Mouse (Mus musculus) G1E (cell line): ENCODE measurements at regions not wholly inside any gene's neighbourhood (a gene's known extent, or its start where the extent isn't known, plus 50 kb on each side); places are given as distances from the start of the nearest gene placed in this dataset.

Source experiments
- ATAC-seq: 2 replicates; pipeline ENCODE4 v1.8.0; 2016; ENCODE audit warnings: mild to moderate bottlenecking; ENCODE audit not compliant: insufficient number of reproducible peaks, poor library complexity, low FRiP score, severe bottlenecking; ENCODE audit errors: extremely low read depth
- DNase-seq: peaks from one replicate; pipeline ENCODE4 v3.0.0; 2012; ENCODE audit warnings: low spot score
- H3K27me3 ChIP-seq: 2 replicates; pipeline ENCODE4 v1.6.1; 2012; ENCODE audit warnings: mild to moderate bottlenecking, low read length, inconsistent platforms; ENCODE audit not compliant: insufficient read depth
- H3K36me3 ChIP-seq: replicated peaks from 2 replicates; pipeline ENCODE3; 2012; ENCODE audit warnings: mild to moderate bottlenecking, inconsistent platforms
- H3K4me1 ChIP-seq: 2 replicates; pipeline ENCODE4 v1.6.1; 2012; ENCODE audit warnings: low read depth, low read length, inconsistent platforms, mixed read lengths; ENCODE audit not compliant: insufficient read depth
- H3K4me3 ChIP-seq: 2 replicates; pipeline ENCODE4 v1.5.1; 2012; ENCODE audit warnings: low read depth, mild to moderate bottlenecking, inconsistent platforms, low read length, moderate library complexity, mixed read lengths
- H3K9me3 ChIP-seq: replicated peaks from 2 replicates; pipeline ENCODE4 v1.6.1; 2012; ENCODE audit warnings: inconsistent platforms
- CTCF ChIP-seq: IDR thresholded peaks from 2 replicates; pipeline ENCODE4 v1.5.1; 2012; ENCODE audit warnings: low read depth, low read length, inconsistent platforms, mixed read lengths
- GATA1 ChIP-seq: IDR thresholded peaks from 2 replicates; pipeline ENCODE4 v1.6.1; 2012; ENCODE audit warnings: borderline replicate concordance, low read length, inconsistent platforms, mixed read lengths
- GATA2 ChIP-seq: IDR thresholded peaks from 2 replicates; pipeline ENCODE4 v1.6.1; 2012; ENCODE audit warnings: low read depth, low read length, inconsistent platforms, borderline replicate concordance
- POLR2AphosphoS5 ChIP-seq: IDR thresholded peaks from 2 replicates; pipeline ENCODE4 v1.6.1; 2012; ENCODE audit warnings: low read depth, low read length, inconsistent platforms; ENCODE audit not compliant: insufficient replicate concordance
- TAL1 ChIP-seq: conservative IDR thresholded peaks from 2 replicates; pipeline ENCODE4 v1.6.1; 2012; ENCODE audit warnings: low read depth, low read length, inconsistent platforms, mixed read lengths

- Histone ChIP-seq H3K4me1 (no peaks in the 10 kb centered on the region), H3K27me3 (no peaks in the 10 kb centered on the region), H3K36me3 (no peaks in the 10 kb centered on the region), H3K9me3 (no peaks in the 10 kb centered on the region), H3K4me3 (no peak overlapping the region)
- TF ChIP-seq GATA2 (no peak), CTCF (no peak)
- ATAC-seq (no peak), DNase-seq (no peak)
These were observed 90.6 kb downstream of the Zfp169 start for GRCm38 (mm10) chr13:48422438-48423329.

DNA sequence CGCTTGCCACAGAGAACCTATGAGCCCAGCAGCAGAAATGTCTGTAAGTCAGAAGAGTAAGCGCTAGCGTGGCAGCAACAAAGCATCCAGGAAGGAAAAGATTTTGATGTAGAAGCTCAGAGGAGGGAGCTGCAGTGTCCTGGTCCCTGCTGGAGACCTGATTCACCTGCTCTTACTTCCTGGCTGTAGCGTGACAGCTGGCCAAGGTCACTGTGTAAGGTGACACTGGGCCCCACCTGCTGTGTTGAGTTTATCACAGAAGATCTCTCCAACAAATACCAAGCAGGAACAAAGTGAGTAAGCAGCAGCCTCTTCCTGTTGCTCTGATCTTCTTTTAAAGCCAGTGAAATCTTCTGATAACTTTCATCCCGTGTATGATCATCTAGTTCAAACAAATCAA lies 86.4 kb downstream of the Zfp169 start:
- no peak for DNase-seq
- Histone ChIP-seq H3K27me3 (no peaks in the 10 kb centered on the region), H3K9me3 (no peaks in the 10 kb centered on the region), H3K4me3 (no peak overlapping the region), H3K4me1 (no peaks in the 10 kb centered on the region), H3K36me3 (no peaks in the 10 kb centered on the region)
- no peak for ATAC-seq
- TF ChIP-seq GATA2 (no peak), POLR2AphosphoS5 (no peak), CTCF (no peak), TAL1 (no peak), GATA1 (no peak)

DNA sequence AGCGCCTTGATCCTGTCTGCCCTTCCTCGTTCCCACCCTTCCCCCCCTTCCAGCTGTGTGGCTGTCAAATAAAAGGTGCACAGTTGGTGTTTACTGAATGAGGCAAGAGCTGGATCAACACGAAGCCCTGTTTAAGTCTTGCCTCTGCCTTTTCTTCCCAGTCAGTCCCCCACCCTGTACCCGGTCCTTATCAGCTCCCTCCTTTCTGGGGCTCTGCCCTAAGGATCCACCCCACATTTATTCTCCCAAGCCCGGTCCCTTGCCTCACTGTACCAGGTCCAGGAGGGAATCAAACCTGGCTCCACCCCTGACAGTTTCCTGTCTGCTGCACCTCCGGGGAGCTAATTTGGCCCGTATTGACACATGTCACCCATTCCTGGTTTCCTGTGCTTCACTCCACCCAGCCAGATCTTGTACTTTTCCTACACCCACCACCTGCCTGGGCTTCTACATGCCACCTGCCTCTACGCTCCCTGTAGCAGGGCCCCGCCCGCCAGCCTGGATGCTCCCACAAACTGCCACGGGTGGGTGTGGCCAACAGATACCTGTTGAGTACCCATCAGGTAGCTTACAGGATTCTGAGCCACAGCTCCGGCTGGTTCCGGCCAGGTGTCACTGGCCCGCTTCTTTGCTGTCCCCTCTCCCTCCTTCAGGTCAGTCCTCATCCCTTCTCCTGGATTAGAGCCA lies 76.4 kb downstream of the Zfp169 start:
- Histone ChIP-seq H3K4me1 (no peaks in the 10 kb centered on the region), H3K4me3 (no peak overlapping the region), H3K27me3 (no peaks in the 10 kb centered on the region), H3K36me3 (no peaks in the 10 kb centered on the region), H3K9me3 (peaks cover 7% of the 10 kb centered on the region)
- no peak for TF ChIP-seq TAL1
- no peak for TF ChIP-seq CTCF
- TF ChIP-seq GATA2, result no peak
- TF ChIP-seq GATA1, result no peak
- TF ChIP-seq POLR2AphosphoS5, result no peak
- ATAC-seq (no peak), DNase-seq (no peak)
